19 mouse cellular contexts compared by ENCODE assay signal in genomic region chr7:82702384-82703343, GRCm38 (mm10). TPM values are rescaled to one million over a fixed set of nuclear protein-coding genes. Genes with fewer than 3 reads are reported as not detected.
A peak's percentile ranks its signal among the peaks of the same experiment; 100 is the strongest.
DNase-seq lines count a peak whose midpoint lies in the region; ATAC-seq and TF ChIP-seq lines count a peak whose summit lies in the region.
"Had no signal": no experiment of that assay in that cellular context is flagged by ENCODE, and none has a peak within 500 bp of the region (broad histone marks: within the 10 kb centered on the region; RNA-seq: fewer than 3 reads in every experiment).

No protein-coding gene starts in this region.

- H3K4me3 ChIP-seq in kidney, postnatal 0 days (replicated peaks; ENCODE audit: low read depth, low read length) = no peak overlapping the region
- H3K4me3 ChIP-seq in embryonic facial prominence, embryonic 15.5 days (replicated peaks) = no peak overlapping the region
- no peak overlapping the region for H3K4me3 ChIP-seq in limb, embryonic 12.5 days (replicated peaks)
- H3K4me3 ChIP-seq: erythroblast, embryonic 14.5 days; forebrain, embryonic 10.5 days; heart, embryonic 12.5 days; hindbrain, embryonic 10.5 days had no signal

- H3K27ac ChIP-seq in kidney, postnatal 0 days = no peak overlapping the region
- peak overlapping the region; percentile 71 for H3K27ac ChIP-seq in embryonic facial prominence, embryonic 15.5 days (replicated peaks)
- peak overlapping the region; percentile 92 for H3K27ac ChIP-seq in limb, embryonic 12.5 days
- H3K27ac ChIP-seq: hindbrain, embryonic 10.5 days; hindbrain, embryonic 14.5 days had no signal

- H3K27me3 ChIP-seq in kidney, postnatal 0 days (ENCODE audit: insufficient read depth, low read length) = no peaks in the 10 kb centered on the region
- no peaks in the 10 kb centered on the region for H3K27me3 ChIP-seq in embryonic facial prominence, embryonic 15.5 days
- H3K27me3 ChIP-seq in limb, embryonic 12.5 days = no peaks in the 10 kb centered on the region
- H3K27me3 ChIP-seq: heart, embryonic 12.5 days had no signal

- 65% methylated on average over 5 of the region's 5 CpGs for WGBS in kidney, postnatal 0 days
- 31% methylated on average over 5 of the region's 5 CpGs for WGBS in embryonic facial prominence, embryonic 15.5 days
- 30% methylated on average over 5 of the region's 5 CpGs for WGBS in limb, embryonic 12.5 days

- no peak overlapping the region for H3K9ac ChIP-seq in kidney, postnatal 0 days (ENCODE audit: low read depth, low read length)
- H3K9ac ChIP-seq in embryonic facial prominence, embryonic 15.5 days = no peak overlapping the region
- H3K9ac ChIP-seq in limb, embryonic 12.5 days (replicated peaks) = no peak overlapping the region
- H3K9ac ChIP-seq: heart, embryonic 12.5 days; hindbrain, embryonic 14.5 days had no signal

- no peak for ATAC-seq in kidney, postnatal 0 days (replicated peaks; ENCODE audit: low FRiP score, low read depth)
- ATAC-seq in embryonic facial prominence, embryonic 15.5 days (ENCODE audit: insufficient number of reproducible peaks, low FRiP score, low TSS enrichment, low read depth) = peak; percentile 73
- peak; percentile 89 for ATAC-seq in limb, embryonic 12.5 days (ENCODE audit: insufficient number of reproducible peaks, insufficient read depth, low FRiP score, low TSS enrichment, low read depth)
- no peak for ATAC-seq in megakaryocyte progenitor cell, adult 5-6 weeks (replicated peaks; ENCODE audit: poor library complexity)
- ATAC-seq: forebrain, embryonic 14.5 days had no signal

- H3K36me3 ChIP-seq in kidney, postnatal 0 days (ENCODE audit: insufficient read depth, low read length) = 0 out of 2 replicates have a peak, but pooled peaks cover 7% of the 10 kb centered on the region
- peaks cover 17% of the 10 kb centered on the region for H3K36me3 ChIP-seq in embryonic facial prominence, embryonic 15.5 days
- H3K36me3 ChIP-seq in limb, embryonic 12.5 days = peaks cover 36% of the 10 kb centered on the region

- H3K4me2 ChIP-seq in kidney, postnatal 0 days (ENCODE audit: low read length) = no peak overlapping the region
- H3K4me2 ChIP-seq in embryonic facial prominence, embryonic 15.5 days (replicated peaks) = no peak overlapping the region
- H3K4me2 ChIP-seq in limb, embryonic 12.5 days = no peak overlapping the region
- H3K4me2 ChIP-seq: heart, embryonic 12.5 days; hindbrain, embryonic 14.5 days had no signal

- no peak for TF ChIP-seq CTCF in kidney, postnatal 0 days (IDR thresholded peaks at IDR 0.05; ENCODE audit: low read depth)

- no peaks in the 10 kb centered on the region for H3K4me1 ChIP-seq in kidney, postnatal 0 days (replicated peaks; ENCODE audit: insufficient read depth, low read length)
- H3K4me1 ChIP-seq in embryonic facial prominence, embryonic 15.5 days = no peaks in the 10 kb centered on the region; the same call in 1 of the 2 replicates
- peaks cover 20% of the 10 kb centered on the region for H3K4me1 ChIP-seq in limb, embryonic 12.5 days (replicated peaks)
- H3K4me1 ChIP-seq: forebrain, embryonic 10.5 days; heart, embryonic 12.5 days; hindbrain, embryonic 10.5 days had no signal

- DNase-seq in kidney, postnatal 0 days (ENCODE audit: low spot score) = peak; percentile 52
- no peak for DNase-seq in kidney, postnatal 36 days
- DNase-seq in ovary, postnatal 14 days (ENCODE audit: low spot score) = no peak
- no peak for DNase-seq in kidney, postnatal 25 days
- DNase-seq in kidney, postnatal 14 days = no peak
- DNase-seq: adrenal gland, postnatal 10 days; cerebellum, adult 11 months; cerebellum, adult 8-10 months; cerebellum, postnatal 14 days; gastrocnemius, postnatal 10 days had no signal

- no peaks in the 10 kb centered on the region for H3K9me3 ChIP-seq in kidney, postnatal 0 days (replicated peaks; ENCODE audit: low read length)
- no peaks in the 10 kb centered on the region for H3K9me3 ChIP-seq in embryonic facial prominence, embryonic 15.5 days (replicated peaks)
- no peaks in the 10 kb centered on the region for H3K9me3 ChIP-seq in limb, embryonic 12.5 days
- H3K9me3 ChIP-seq: forebrain, embryonic 10.5 days; heart, embryonic 12.5 days; hindbrain, embryonic 10.5 days had no signal

RNA-seq across cellular contexts. Expression of gene Efl1, which starts 54.2 kb away (rescaled TPM):
- 15.9 and 16.8 TPM in 2 replicates for polyA plus RNA-seq in kidney, postnatal 0 days (2015; fragmentation: Nextera tagmentation; extraction: Ambion mirVana)
- 20.2 and 22.5 TPM in 2 replicates for polyA plus RNA-seq in embryonic facial prominence, embryonic 15.5 days (2015; fragmentation: Nextera tagmentation; extraction: Ambion mirVana)
- polyA plus RNA-seq in limb, embryonic 12.5 days (2016; fragmentation: Nextera tagmentation; extraction: Ambion mirVana) = 21.0 and 24.3 TPM in 2 replicates
- total RNA-seq in megakaryocyte progenitor cell, adult 5-6 weeks (2015) = 17.5 and 19.6 TPM in 2 replicates
- total RNA-seq in megakaryocyte progenitor cell, adult 5-6 weeks (2017) = 26.8 and 27.9 TPM in 2 replicates

RNA-seq across cellular contexts. Expression of gene Saxo2, which starts 54.3 kb away (rescaled TPM):
- 6.8 and 8.0 TPM in 2 replicates for polyA plus RNA-seq in kidney, postnatal 0 days (2015; fragmentation: Nextera tagmentation; extraction: Ambion mirVana)
- 14.5 and 25.6 TPM in 2 replicates for polyA plus RNA-seq in embryonic facial prominence, embryonic 15.5 days (2015; fragmentation: Nextera tagmentation; extraction: Ambion mirVana)
- polyA plus RNA-seq in limb, embryonic 12.5 days (2016; fragmentation: Nextera tagmentation; extraction: Ambion mirVana) = 5.2 and 6.2 TPM in 2 replicates
- 0.79 and 1.4 TPM in 2 replicates for total RNA-seq in megakaryocyte progenitor cell, adult 5-6 weeks (2015)
- 0.47 and 0.50 TPM in 2 replicates for total RNA-seq in megakaryocyte progenitor cell, adult 5-6 weeks (2017)
- polyA plus RNA-seq: erythroblast, embryonic 14.5 days had no signal

Comparison
In these comparisons a context has a peak if more than half of its experiments do, and no peak if none do; other contexts are left out.
1. ATAC-seq: peak in embryonic facial prominence, embryonic 15.5 days (single experiment) and limb, embryonic 12.5 days (single experiment); none in kidney, postnatal 0 days (single experiment) and megakaryocyte progenitor cell, adult 5-6 weeks (single experiment).